Comparison of ENCODE assay signal across 8 mouse cellular contexts in genomic region chr5:24623041-24623985, GRCm38 (mm10). TPM values are rescaled to one million over a fixed set of nuclear protein-coding genes. Genes with fewer than 3 reads are reported as not detected.
DNase-seq lines count a peak whose midpoint lies in the region; ATAC-seq and TF ChIP-seq lines count a peak whose summit lies in the region.

No protein-coding gene starts in this region.

- H3K4me1 ChIP-seq in intestine, postnatal 0 days (replicated peaks; ENCODE audit: control insufficient read depth, insufficient read depth, low read length): no peaks in the 10 kb centered on the region
- H3K4me1 ChIP-seq in stomach, postnatal 0 days (replicated peaks; ENCODE audit: control insufficient read depth, insufficient read depth): no peaks in the 10 kb centered on the region

- no peak for ATAC-seq in intestine, postnatal 0 days
- ATAC-seq in stomach, postnatal 0 days (ENCODE audit: low FRiP score, low TSS enrichment): peak; percentile 10; the same call in 1 of the 2 replicates
- ATAC-seq in CD4-positive, CD25-positive, alpha-beta regulatory T cell, adult 4 months: no peak

- no peak for DNase-seq in gastrocnemius, adult 2 months
- no peak for DNase-seq in gastrocnemius, adult 8-10 months (ENCODE audit: low spot score in 2 of 2)
- peak; percentile 40 for DNase-seq in right cerebral cortex, adult 18-20 months
- no peak for DNase-seq in right cerebral cortex, postnatal 36 days (ENCODE audit: low spot score in 2 of 2)
- no peak for DNase-seq in stomach, postnatal 0 days (ENCODE audit: low spot score)
- DNase-seq in lung, adult 18-20 months: no peak

- no peak overlapping the region for H3K9ac ChIP-seq in intestine, postnatal 0 days (ENCODE audit: low read depth, low read length)
- no peak overlapping the region for H3K9ac ChIP-seq in stomach, postnatal 0 days (ENCODE audit: low read length)

- no peaks in the 10 kb centered on the region for H3K36me3 ChIP-seq in intestine, postnatal 0 days (ENCODE audit: control insufficient read depth, insufficient read depth)
- no peaks in the 10 kb centered on the region for H3K36me3 ChIP-seq in stomach, postnatal 0 days (ENCODE audit: control insufficient read depth, insufficient read depth, low read length)

- intact Hi-C loops in gastrocnemius, adult 2 months (cut with DNase I): no loop called here

- no peaks in the 10 kb centered on the region for H3K9me3 ChIP-seq in intestine, postnatal 0 days (ENCODE audit: control insufficient read depth)
- H3K9me3 ChIP-seq in stomach, postnatal 0 days (ENCODE audit: control insufficient read depth, low read length): no peaks in the 10 kb centered on the region

- peaks cover 11% of the 10 kb centered on the region; the same call in 1 of the 2 replicates for H3K27me3 ChIP-seq in intestine, postnatal 0 days (replicated peaks; ENCODE audit: control insufficient read depth, insufficient read depth, low read length)
- H3K27me3 ChIP-seq in stomach, postnatal 0 days (ENCODE audit: control insufficient read depth, insufficient read depth, low read length): no peaks in the 10 kb centered on the region

- H3K4me2 ChIP-seq in intestine, postnatal 0 days (replicated peaks; ENCODE audit: low read depth): peak overlapping the region; percentile 64; the same call in 1 of the 2 replicates
- peak overlapping the region; percentile 65 for H3K4me2 ChIP-seq in stomach, postnatal 0 days (replicated peaks; ENCODE audit: low read depth)

- 40% methylated on average over 8 of the region's 8 CpGs for WGBS in intestine, postnatal 0 days
- WGBS in stomach, postnatal 0 days: 45% methylated on average over 8 of the region's 8 CpGs

- H3K27ac ChIP-seq in gastrocnemius, adult 2 months: no peak overlapping the region
- H3K27ac ChIP-seq in intestine, postnatal 0 days (ENCODE audit: low read depth, low read length): no peak overlapping the region
- H3K27ac ChIP-seq in stomach, postnatal 0 days (replicated peaks): no peak overlapping the region

- no peak for TF ChIP-seq CTCF in gastrocnemius, adult 2 months (IDR thresholded peaks at IDR 0.05)
- no peak for TF ChIP-seq CTCF in intestine, postnatal 0 days (IDR thresholded peaks at IDR 0.05; ENCODE audit: low read depth)
- no peak for TF ChIP-seq CTCF in stomach, postnatal 0 days (IDR thresholded peaks at IDR 0.05; ENCODE audit: low read depth)

- TF ChIP-seq EP300 in stomach, postnatal 0 days (optimal IDR thresholded peaks at IDR 0.05): no peak

- peak overlapping the region; percentile 66 for H3K4me3 ChIP-seq in gastrocnemius, adult 2 months
- H3K4me3 ChIP-seq in intestine, postnatal 0 days (ENCODE audit: low read depth, low read length): no peak overlapping the region
- peak overlapping the region; percentile 46; the same call in 1 of the 2 replicates for H3K4me3 ChIP-seq in stomach, postnatal 0 days (ENCODE audit: low read depth, low read length)

RNA-seq across cellular contexts. Expression of gene Smarcd3, which starts 0.9 kb away (rescaled TPM):
- total RNA-seq in gastrocnemius, adult 2 months (2021): 100 to 1,000 TPM; 172 to 203 TPM
- total RNA-seq in gastrocnemius, adult 8-10 months (2022): 100 to 1,000 TPM; 207 to 267 (median 221) TPM
- polyA plus RNA-seq in intestine, postnatal 0 days (2015; fragmentation: Nextera tagmentation; extraction: Ambion mirVana): 6.6 and 6.8 TPM in 2 replicates
- 13.3 and 17.8 TPM in 2 replicates for polyA plus RNA-seq in stomach, postnatal 0 days (2015; fragmentation: Nextera tagmentation; extraction: Ambion mirVana)
- under 1 TPM; 0.48 to 0.61 TPM for polyA plus RNA-seq in CD4-positive, CD25-positive, alpha-beta regulatory T cell, adult 4 months (2017; shearing (Covaris generic))

RNA-seq across cellular contexts. Expression of gene Chpf2, which starts 36.8 kb away (rescaled TPM):
- 10 to 100 TPM in 1 of 2 experiments, 1 to 10 TPM in 1; 6.4 to 10.1 TPM for total RNA-seq in gastrocnemius, adult 2 months (2021)
- 10 to 100 TPM in 3 of 4 experiments, 1 to 10 TPM in 1; 8.5 to 14.5 (median 12.4) TPM for total RNA-seq in gastrocnemius, adult 8-10 months (2022)
- 23.5 and 24.4 TPM in 2 replicates for polyA plus RNA-seq in intestine, postnatal 0 days (2015; fragmentation: Nextera tagmentation; extraction: Ambion mirVana)
- polyA plus RNA-seq in stomach, postnatal 0 days (2015; fragmentation: Nextera tagmentation; extraction: Ambion mirVana): 18.2 and 19.2 TPM in 2 replicates
- polyA plus RNA-seq in CD4-positive, CD25-positive, alpha-beta regulatory T cell, adult 4 months (2017; shearing (Covaris generic)): 10 to 100 TPM in 1 of 2 experiments, 1 to 10 TPM in 1; 9.3 to 15.6 TPM

RNA-seq across cellular contexts. Expression of gene Abcf2, which starts 46.0 kb away (rescaled TPM):
- total RNA-seq in gastrocnemius, adult 2 months (2021): 100 to 1,000 TPM; 105 to 117 TPM
- 100 to 1,000 TPM; 114 to 132 (median 122) TPM for total RNA-seq in gastrocnemius, adult 8-10 months (2022)
- polyA plus RNA-seq in intestine, postnatal 0 days (2015; fragmentation: Nextera tagmentation; extraction: Ambion mirVana): 40.1 and 40.5 TPM in 2 replicates
- 45.2 and 45.3 TPM in 2 replicates for polyA plus RNA-seq in stomach, postnatal 0 days (2015; fragmentation: Nextera tagmentation; extraction: Ambion mirVana)
- 10 to 100 TPM; 62.1 to 87.7 TPM for polyA plus RNA-seq in CD4-positive, CD25-positive, alpha-beta regulatory T cell, adult 4 months (2017; shearing (Covaris generic))
